Mouse (Mus musculus): ENCODE data around the gene Gpr1. TPM values are rescaled to one million over a fixed set of nuclear protein-coding genes. Genes with fewer than 3 reads are reported as not detected.
"Not testable (repeated sequence)": the region's sequence is repeated elsewhere in the genome, so short reads cannot be mapped to it uniquely, and the experiment has no call there.

Gpr1 gene
- polyA plus RNA-seq, 1 experiment from 2014 or later, result 0.44 TPM

DNA sequence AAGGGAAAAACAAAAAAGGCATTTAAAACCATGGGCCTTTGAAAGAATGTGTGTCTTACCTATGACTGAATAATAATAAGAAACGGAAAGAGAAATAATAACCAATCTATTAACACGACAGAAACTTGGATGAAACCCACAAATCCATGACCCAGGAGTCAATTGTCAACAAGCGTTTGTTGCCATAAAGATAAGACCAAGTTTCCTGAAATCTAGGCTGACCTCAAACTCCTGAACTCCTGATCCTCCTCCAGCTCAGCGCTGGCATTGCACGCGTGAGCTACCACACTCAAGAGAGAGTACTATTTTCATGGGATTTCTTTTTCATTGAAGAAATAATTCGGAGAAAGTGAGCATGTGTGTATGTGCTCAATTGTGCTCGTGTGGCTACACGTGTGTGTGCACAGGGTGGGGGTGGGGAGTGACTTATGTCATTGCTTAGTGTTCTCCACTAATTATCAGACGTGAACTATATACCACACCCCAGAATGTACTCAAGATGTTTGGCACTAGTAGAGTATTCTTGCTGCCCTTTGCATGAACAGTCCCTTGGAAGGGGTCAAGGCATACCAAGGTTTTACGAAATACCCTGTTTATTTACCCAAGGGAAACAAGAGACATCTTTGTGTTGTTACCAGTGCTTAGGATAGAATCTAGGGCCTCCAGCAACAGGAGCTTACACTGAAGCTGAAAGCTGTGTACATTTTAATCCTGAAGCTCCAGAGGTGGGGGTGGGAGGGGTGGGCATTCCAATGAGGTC lies 21.9 kb downstream of the Gpr1 start:
- H3K4me1 ChIP-seq (replicated peaks), result no peaks in the 10 kb centered on the region
- 93% methylated on average over 11 of the region's 11 CpGs for WGBS
- H3K27me3 ChIP-seq, result no peaks in the 10 kb centered on the region
- no peaks in the 10 kb centered on the region for H3K36me3 ChIP-seq
- no peak overlapping the region for H3K27ac ChIP-seq (replicated peaks)
- no peak overlapping the region for H3K4me3 ChIP-seq
- H3K9ac ChIP-seq, result no peak overlapping the region
- no peak overlapping the region for H3K4me2 ChIP-seq
- no peaks in the 10 kb centered on the region for H3K9me3 ChIP-seq
- ATAC-seq (ENCODE audit: low FRiP score, low read depth), result no peak

DNA sequence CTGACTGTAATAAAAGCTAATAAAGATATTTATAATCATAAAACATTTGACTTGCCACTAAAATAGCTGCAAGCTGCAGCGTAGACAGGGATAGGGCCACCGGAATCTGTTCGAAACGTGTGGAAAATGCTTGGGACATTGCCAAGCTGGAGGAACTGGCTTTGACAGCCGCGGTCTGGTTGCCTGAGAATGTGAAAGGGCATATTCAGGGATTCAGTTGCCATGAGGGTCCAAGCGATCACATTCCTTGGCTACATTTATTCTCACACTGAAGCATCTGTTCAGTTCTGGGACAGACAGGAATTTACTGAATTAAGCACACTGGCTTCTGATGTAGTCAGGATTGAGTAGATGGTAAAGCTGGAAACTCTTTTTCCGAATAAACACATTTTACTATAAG lies 23.5 kb downstream of the Gpr1 start:
- no peaks in the 10 kb centered on the region for H3K27me3 ChIP-seq
- no peak overlapping the region for H3K4me2 ChIP-seq
- 65% methylated on average over 8 of the region's 8 CpGs for WGBS

DNA sequence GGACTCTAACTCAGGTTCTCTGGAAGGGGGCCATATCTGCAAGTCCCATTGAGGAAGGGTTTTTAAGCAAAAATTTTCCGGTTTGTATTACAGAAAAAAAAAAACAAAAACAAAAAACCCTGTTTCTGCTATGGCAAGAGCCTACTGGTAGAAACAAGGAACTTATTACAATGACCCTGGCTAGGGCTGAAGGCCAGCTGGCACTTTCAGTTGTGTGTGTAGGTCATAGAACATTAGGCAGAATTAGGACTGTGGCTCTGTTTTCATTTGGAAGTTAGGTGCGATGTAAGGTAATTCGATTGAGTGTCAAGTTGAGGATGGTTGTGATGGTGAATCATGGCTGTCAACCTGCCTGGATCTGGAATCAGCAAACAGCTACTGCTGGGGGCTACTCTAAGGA lies 25.8 kb downstream of the Gpr1 start:
- Histone ChIP-seq H3K4me1 (replicated peaks) (no peaks in the 10 kb centered on the region), H3K4me2 (no peak overlapping the region), H3K27me3 (no peaks in the 10 kb centered on the region), H3K27ac (replicated peaks) (no peak overlapping the region), H3K9me3 (no peaks in the 10 kb centered on the region), H3K4me3 (no peak overlapping the region), H3K36me3 (0 out of 2 replicates have a peak, but pooled peaks cover 3% of the 10 kb centered on the region), H3K9ac (no peak overlapping the region)
- WGBS, result 93% methylated on average over 3 of the region's 3 CpGs
- ATAC-seq (ENCODE audit: low FRiP score, low read depth), result no peak

More for the DNA sequence above, 23.5 kb downstream of the Gpr1 start:
- Histone ChIP-seq H3K36me3 (no peaks in the 10 kb centered on the region), H3K27ac (replicated peaks) (no peak overlapping the region), H3K4me3 (no peak overlapping the region), H3K9me3 (no peaks in the 10 kb centered on the region), H3K9ac (no peak overlapping the region), H3K4me1 (replicated peaks) (no peaks in the 10 kb centered on the region)
- no peak for ATAC-seq (ENCODE audit: low FRiP score, low read depth)

DNA sequence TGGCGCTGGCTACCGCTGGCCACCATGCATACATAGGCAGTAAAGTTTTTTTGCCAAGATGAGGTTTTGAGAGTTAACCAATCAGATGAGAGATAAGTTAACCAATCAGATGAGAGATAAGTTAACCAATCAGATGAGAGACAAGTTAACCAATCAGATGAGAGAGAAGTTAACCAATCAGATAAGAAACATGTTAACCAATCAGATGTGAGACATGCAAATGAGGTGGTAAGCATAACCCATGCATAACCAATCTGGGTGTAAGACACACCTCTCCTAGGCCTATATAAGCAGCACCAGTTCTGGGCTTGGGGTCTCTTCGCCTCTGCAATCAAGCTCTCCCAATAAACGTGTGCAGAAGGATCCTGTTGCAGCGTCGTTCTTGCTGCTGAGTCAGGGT lies 28.9 kb downstream of the Gpr1 start:
- ATAC-seq (ENCODE audit: low FRiP score, low read depth); H3K27ac ChIP-seq (replicated peaks); H3K4me3 ChIP-seq; H3K36me3 ChIP-seq; H3K9me3 ChIP-seq; H3K9ac ChIP-seq; H3K4me1 ChIP-seq (replicated peaks); H3K27me3 ChIP-seq; H3K4me2 ChIP-seq: not testable (repeated sequence)
- WGBS, result 99% methylated on average over 6 of the region's 6 CpGs

DNA sequence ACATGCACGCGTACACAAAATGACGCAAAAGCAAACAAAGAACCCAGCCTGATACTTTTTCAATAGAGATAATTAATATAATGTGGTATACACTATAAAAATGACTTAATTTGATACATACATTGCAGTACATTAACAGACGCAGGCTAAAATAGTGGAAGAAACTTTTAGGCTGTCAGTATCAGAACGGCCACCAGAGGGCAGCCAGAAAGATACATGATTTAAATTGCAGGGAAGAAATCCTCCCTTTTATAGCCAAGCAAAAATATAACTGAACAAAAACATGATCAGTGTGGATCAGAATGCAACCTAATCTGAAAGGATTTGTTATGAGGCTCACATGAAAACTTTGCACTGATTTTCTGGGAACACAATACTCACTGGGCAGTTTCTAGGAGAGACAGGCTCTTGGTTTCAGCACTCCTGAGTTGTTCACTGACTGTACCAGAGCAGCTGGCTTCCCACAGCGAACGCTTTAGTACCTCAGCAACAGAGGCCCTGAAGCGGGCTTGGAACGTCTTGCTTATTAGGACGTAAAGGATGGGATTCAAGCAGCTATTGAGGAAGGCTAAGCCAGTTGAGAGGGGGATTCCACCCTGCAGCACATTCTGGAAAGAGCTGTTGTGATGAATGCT lies 31.6 kb downstream of the Gpr1 start:
- H3K9me3 ChIP-seq, result no peaks in the 10 kb centered on the region
- no peak overlapping the region for H3K4me2 ChIP-seq
- ATAC-seq (ENCODE audit: low FRiP score, low read depth), result no peak
- H3K27me3 ChIP-seq, result no peaks in the 10 kb centered on the region
- H3K4me1 ChIP-seq (replicated peaks), result peaks cover 14% of the 10 kb centered on the region
- H3K36me3 ChIP-seq, result peaks cover 23% of the 10 kb centered on the region
- no peak overlapping the region for H3K9ac ChIP-seq
- no peak overlapping the region for H3K4me3 ChIP-seq
- WGBS, result 59% methylated on average over 10 of the region's 10 CpGs
- no peak overlapping the region for H3K27ac ChIP-seq (replicated peaks)

DNA sequence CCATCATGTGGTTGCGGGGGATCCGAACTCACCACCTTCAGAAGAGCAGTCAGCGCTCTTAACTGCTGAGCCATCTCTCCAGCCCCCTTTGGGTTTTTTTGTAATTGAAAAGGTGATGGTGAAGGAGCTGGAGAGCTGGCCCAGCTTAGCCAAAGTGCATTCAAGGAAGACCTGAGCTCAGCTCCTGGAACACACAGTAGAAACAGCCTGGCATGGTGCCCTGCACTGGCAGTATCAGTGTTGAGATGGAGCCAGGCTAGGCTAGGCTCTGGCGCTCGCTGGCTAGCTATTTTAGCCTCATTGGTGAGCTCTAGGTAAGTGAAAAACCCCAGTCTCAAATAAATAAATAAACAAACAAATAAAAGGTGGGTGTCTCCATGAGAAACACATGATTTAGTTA lies 32.1 kb downstream of the Gpr1 start:
- Histone ChIP-seq H3K36me3 (peaks cover 23% of the 10 kb centered on the region), H3K9me3 (no peaks in the 10 kb centered on the region), H3K27me3 (no peaks in the 10 kb centered on the region), H3K4me3 (no peak overlapping the region), H3K4me2 (no peak overlapping the region), H3K4me1 (replicated peaks) (peaks cover 19% of the 10 kb centered on the region), H3K27ac (replicated peaks) (no peak overlapping the region), H3K9ac (no peak overlapping the region)
- ATAC-seq (ENCODE audit: low FRiP score, low read depth), result no peak
- WGBS, result 86% methylated on average over 5 of the region's 5 CpGs

DNA sequence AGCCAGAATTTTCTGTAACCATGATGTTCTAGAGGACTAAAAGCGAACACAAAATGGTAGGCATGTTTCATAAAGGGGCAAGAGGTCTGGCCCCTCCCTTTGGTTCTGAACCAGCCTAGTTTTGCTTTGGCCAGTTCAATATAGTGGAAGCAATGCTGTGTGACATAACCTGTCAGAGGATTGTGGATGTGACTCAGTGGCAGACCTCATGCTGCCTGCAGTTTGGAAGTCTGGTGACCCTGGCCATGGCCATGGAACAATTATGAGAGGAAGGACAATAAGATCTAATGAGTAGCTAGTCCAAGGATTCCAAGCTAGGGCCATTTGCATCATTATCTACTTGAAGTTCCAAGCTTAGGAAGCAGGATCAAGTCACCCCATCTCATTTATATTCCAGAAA lies 32.9 kb downstream of the Gpr1 start:
- H3K9ac ChIP-seq, result no peak overlapping the region
- no peak overlapping the region for H3K4me3 ChIP-seq
- no peak for ATAC-seq (ENCODE audit: low FRiP score, low read depth)
- peaks cover 23% of the 10 kb centered on the region for H3K36me3 ChIP-seq
- H3K27me3 ChIP-seq, result no peaks in the 10 kb centered on the region
- no peaks in the 10 kb centered on the region for H3K9me3 ChIP-seq
- WGBS, result 98% methylated on average over 1 of the region's 1 CpGs
- H3K4me2 ChIP-seq, result no peak overlapping the region
- H3K27ac ChIP-seq (replicated peaks), result no peak overlapping the region
- peaks cover 19% of the 10 kb centered on the region for H3K4me1 ChIP-seq (replicated peaks)

DNA sequence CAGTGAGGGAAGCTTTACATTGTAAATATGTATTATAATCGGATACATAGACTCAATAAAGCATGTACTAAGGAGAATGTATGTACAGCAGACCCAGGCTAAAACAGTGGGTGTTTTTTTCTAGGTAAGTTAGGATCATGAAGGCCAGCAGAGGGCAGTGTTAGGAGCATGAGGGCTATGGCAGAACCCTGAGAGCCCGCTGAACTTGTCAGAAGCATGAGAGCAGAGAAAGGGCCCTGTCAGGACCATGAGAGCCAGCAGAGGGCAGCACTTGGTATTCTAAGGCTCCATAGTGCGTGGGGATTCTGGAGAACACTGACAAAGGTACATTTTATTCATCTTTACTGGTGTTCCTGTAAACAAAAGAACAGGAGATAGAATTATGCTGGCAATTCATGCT lies 33.3 kb downstream of the Gpr1 start:
- Histone ChIP-seq H3K4me2 (no peak overlapping the region), H3K9me3 (no peaks in the 10 kb centered on the region), H3K27ac (replicated peaks) (no peak overlapping the region), H3K36me3 (peaks cover 23% of the 10 kb centered on the region), H3K4me3 (no peak overlapping the region), H3K27me3 (no peaks in the 10 kb centered on the region), H3K9ac (no peak overlapping the region), H3K4me1 (replicated peaks) (peaks cover 19% of the 10 kb centered on the region)
- ATAC-seq (ENCODE audit: low FRiP score, low read depth), result peak; percentile 73
- 2% methylated on average over 3 of the region's 3 CpGs for WGBS

DNA sequence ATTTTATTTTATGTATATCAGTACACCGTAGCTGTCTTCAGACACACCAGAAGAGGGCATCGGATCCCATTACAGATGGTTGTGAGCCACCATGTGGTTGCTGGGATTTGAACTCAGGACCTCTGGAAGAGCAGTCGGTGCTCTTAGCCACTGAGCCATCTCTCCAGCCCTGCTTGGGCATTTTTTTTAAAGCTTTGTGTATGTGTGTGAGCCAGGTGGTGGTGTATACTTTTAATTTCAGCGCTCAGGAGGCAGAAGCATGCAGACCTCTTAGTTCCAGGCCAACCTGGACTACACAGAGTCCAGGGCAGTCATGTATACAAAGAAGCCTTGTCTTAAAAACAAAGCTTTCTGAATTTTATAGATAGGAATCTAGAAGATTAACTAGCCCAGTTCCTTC lies 33.8 kb downstream of the Gpr1 start:
- not testable (repeated sequence) for H3K27ac ChIP-seq (replicated peaks); H3K9me3 ChIP-seq; ATAC-seq (ENCODE audit: low FRiP score, low read depth); H3K27me3 ChIP-seq; H3K4me2 ChIP-seq; H3K9ac ChIP-seq; H3K4me3 ChIP-seq
- 67% methylated on average over 4 of the region's 4 CpGs for WGBS
- Histone ChIP-seq H3K36me3 (peaks cover 23% of the 10 kb centered on the region), H3K4me1 (replicated peaks) (peaks cover 22% of the 10 kb centered on the region)

DNA sequence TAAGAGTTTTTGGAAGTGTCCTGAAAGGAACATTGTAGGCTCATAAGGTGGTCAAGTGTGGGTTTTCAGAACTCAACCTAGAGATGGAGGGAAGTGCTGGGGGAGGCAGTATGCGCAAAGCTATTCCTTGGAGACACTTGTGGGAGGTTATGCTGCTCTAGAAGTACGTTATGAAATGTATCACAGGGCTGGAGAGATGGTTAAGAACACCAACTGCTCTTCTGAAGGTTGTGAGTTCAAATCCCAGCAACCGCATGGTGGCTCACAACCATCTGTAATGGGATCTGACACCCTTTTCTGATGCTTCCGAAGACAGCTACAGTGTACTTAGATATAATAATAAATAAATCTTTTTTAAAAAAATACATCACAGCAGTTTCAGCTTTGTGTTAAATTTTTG lies 34.2 kb downstream of the Gpr1 start:
- no peak for ATAC-seq (ENCODE audit: low FRiP score, low read depth)
- Histone ChIP-seq H3K4me3 (no peak overlapping the region), H3K9ac (no peak overlapping the region), H3K36me3 (peaks cover 23% of the 10 kb centered on the region), H3K4me2 (no peak overlapping the region), H3K27me3 (no peaks in the 10 kb centered on the region), H3K4me1 (replicated peaks) (peaks cover 27% of the 10 kb centered on the region), H3K9me3 (no peaks in the 10 kb centered on the region), H3K27ac (replicated peaks) (no peak overlapping the region)
- WGBS, result 93% methylated on average over 4 of the region's 4 CpGs

DNA sequence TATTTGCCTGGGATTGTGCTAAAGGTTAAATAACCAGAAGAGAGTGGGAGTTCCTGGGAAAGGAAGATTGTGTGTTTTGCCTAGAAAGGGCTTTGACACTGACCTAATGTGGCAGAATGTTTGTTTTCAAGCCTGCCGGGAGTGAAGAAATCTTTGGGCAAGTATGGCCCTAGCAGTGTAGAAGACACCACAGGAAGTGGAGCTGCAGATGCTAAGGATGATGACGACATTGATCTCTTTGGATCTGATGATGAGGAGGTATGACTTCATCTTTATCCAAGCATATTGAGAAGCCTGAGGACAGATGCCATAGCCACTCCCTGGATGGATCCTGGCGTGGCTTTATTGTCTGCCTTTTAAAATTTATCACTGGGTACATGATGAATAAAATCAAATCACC lies 36.0 kb downstream of the Gpr1 start:
- no peaks in the 10 kb centered on the region for H3K27me3 ChIP-seq
- no peak for ATAC-seq (ENCODE audit: low FRiP score, low read depth)
- H3K36me3 ChIP-seq, result peaks cover 19% of the 10 kb centered on the region
- 79% methylated on average over 3 of the region's 3 CpGs for WGBS
- no peaks in the 10 kb centered on the region for H3K9me3 ChIP-seq
- H3K4me2 ChIP-seq, result peak overlapping the region; percentile 75
- no peak overlapping the region for H3K9ac ChIP-seq
- H3K4me1 ChIP-seq (replicated peaks), result peaks cover 36% of the 10 kb centered on the region
- H3K4me3 ChIP-seq, result 0 out of 2 replicates have a peak overlapping the region, but pooled peaks have one; percentile 93
- no peak overlapping the region for H3K27ac ChIP-seq (replicated peaks)

DNA sequence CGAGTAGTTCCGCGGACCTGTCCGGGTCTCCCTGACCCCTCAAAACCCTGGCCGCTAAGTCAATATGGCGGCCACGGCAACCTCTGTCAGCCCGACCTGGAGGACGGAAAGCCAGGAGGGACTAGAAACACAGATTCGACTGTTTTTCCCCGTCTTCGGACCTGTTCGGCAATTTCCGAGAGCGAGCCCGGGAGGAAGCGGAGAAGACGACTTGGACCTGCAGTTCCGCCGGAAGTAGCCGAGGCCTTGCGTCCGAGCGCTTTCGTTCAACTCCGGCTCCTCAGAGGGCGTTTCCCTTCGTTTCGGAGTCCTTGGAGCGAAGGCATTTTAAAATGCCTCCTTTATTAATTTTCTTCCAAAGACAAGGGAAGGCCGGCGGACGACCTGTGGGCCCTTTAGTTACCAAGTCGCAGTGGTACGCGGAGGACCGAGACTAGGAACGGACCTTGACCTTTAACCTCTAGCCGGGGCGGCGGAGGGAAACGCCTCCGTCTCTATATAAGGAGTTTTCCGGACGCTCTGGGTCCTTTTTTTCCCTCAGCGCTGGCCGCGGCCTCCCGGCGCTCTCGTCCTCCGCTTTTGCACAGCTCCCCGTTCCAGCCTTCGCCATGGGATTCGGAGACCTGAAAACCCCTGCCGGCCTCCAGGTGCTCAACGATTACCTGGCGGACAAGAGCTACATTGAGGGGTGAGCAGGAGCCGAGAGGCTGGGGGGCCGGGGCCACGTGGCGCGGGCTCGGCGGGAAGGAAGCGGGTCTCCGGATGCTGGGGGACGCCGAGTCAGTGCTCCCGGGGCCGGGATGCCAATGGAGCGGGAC lies 37.5 kb downstream of the Gpr1 start, which contains the start of the genes Eef1b2 and Ndufs1:
TSS of gene Eef1b2 (plus strand) at position 222 of the 818 bp plus-strand sequence.
TSS of gene Ndufs1 (minus strand) at position 230 of the 818 bp plus-strand sequence.
- peaks cover 36% of the 10 kb centered on the region for H3K4me1 ChIP-seq (replicated peaks)
- ATAC-seq (ENCODE audit: low FRiP score, low read depth), result peak; percentile 90
- H3K27me3 ChIP-seq, result no peaks in the 10 kb centered on the region
- WGBS, result under 1% methylated on average over 72 of the region's 72 CpGs
- H3K36me3 ChIP-seq, result peaks cover 22% of the 10 kb centered on the region
- peak within 1 kb of the TSS; percentile 93 for H3K4me3 ChIP-seq
- peak within 1 kb of the TSS; percentile 87 for H3K27ac ChIP-seq (replicated peaks)
- peak within 1 kb of the TSS; percentile 98 for H3K9ac ChIP-seq
- H3K4me2 ChIP-seq, result peak within 1 kb of the TSS; percentile 75
- no peaks in the 10 kb centered on the region for H3K9me3 ChIP-seq
